ENCODE assay signal across 6 mouse cellular contexts in genomic region chr9:34380008-34380407, GRCm38 (mm10).
"Had no signal": no experiment of that assay in that cellular context is flagged by ENCODE, and none has a peak within 500 bp of the region (broad histone marks: within the 10 kb centered on the region; RNA-seq: fewer than 3 reads in every experiment).

No protein-coding gene starts in this region.

- DNase-seq: layer of hippocampus, adult 9-11 months; layer of hippocampus, postnatal 36 days; midbrain, embryonic 14.5 days; right cerebral cortex, adult 18-20 months; right cerebral cortex, postnatal 25 days; thymus, postnatal 4 days had no signal
